Mouse (Mus musculus): ENCODE data around the gene Kcnt2. TPM values are rescaled to one million over a fixed set of nuclear protein-coding genes. Genes with fewer than 3 reads are reported as not detected.

Gene Kcnt2
- polyA plus RNA-seq, 1 experiment: not detected

GRCm38 (mm10) chr1:140422954-140423353, 177.0 kb downstream of the Kcnt2 start:
- TF ChIP-seq POLR2A (IDR thresholded peaks at IDR 0.05; ENCODE audit: borderline replicate concordance, low read depth, low read length) (no peak), CTCF (IDR thresholded peaks at IDR 0.05; ENCODE audit: low read depth, low read length) (no peak)
- Histone ChIP-seq H3K4me3 (ENCODE audit: insufficient read depth, low read length) (no peak overlapping the region), H3K27ac (ENCODE audit: insufficient read depth, low read depth, low read length) (no peak overlapping the region), H3K4me1 (ENCODE audit: control insufficient read depth, insufficient read depth, low read length) (no peaks in the 10 kb centered on the region)

DNA sequence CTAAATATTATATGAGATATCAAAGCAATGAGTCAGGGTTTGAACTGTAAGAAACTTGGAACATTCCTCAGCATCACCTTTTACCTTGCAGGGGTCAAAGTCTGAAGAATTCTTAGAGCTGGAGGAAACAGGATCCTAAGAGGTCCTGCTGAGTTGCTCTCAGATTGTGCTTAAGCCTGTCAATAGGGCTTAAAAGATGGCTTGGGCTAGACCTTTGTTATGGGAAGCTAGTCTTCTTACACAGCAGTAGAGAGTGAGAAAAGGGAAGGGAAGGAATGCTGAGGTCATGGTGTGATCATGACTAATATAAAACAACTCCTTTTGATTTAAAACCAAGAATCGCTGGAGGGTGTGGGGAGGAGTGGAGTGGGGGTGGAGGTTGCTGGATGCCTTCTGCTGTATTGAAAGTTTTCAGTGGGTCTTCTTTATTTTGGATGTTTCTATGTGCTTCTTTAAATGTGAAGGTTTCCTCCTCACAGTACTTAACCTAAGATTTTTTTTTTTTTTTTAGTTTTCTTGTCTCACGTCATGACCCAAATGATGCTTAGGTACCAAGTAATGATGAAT, 183.4 kb downstream of the Kcnt2 start:
- TF ChIP-seq CTCF (IDR thresholded peaks at IDR 0.05; ENCODE audit: low read depth, low read length): no peak
- no peaks in the 10 kb centered on the region for H3K4me1 ChIP-seq (ENCODE audit: control insufficient read depth, insufficient read depth, low read length)
- no peak overlapping the region for H3K27ac ChIP-seq (ENCODE audit: insufficient read depth, low read depth, low read length)
- no peak overlapping the region for H3K4me3 ChIP-seq (ENCODE audit: insufficient read depth, low read length)

GRCm38 (mm10) chr1:140432039-140432438, 186.1 kb downstream of the Kcnt2 start:
- H3K4me1 ChIP-seq (ENCODE audit: control insufficient read depth, insufficient read depth, low read length): no peaks in the 10 kb centered on the region

DNA sequence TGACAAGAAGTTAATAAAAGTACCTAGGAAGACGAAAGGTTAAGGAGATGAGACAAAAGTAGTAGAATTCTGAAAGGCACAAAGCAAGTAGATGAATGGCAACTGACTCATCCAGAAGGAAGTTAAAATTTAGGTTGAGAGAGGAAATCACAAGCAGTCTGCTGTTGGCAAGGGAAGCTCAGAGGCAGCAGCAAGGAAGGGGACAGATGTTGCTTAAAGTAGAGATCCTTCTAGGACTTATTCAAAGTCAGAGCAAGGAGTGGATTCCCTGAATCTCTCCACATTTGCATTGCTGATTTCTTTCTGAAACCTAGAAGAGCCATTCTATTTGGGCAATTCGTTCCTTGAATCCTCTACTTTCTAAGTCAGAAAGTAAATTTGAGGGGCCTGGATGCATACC, 188.8 kb downstream of the Kcnt2 start:
- Histone ChIP-seq H3K27ac (ENCODE audit: insufficient read depth, low read depth, low read length) (no peak overlapping the region), H3K4me1 (ENCODE audit: control insufficient read depth, insufficient read depth, low read length) (no peaks in the 10 kb centered on the region), H3K4me3 (ENCODE audit: insufficient read depth, low read length) (no peak overlapping the region)
- no peak for TF ChIP-seq POLR2A (IDR thresholded peaks at IDR 0.05; ENCODE audit: borderline replicate concordance, low read depth, low read length)
- no peak for TF ChIP-seq CTCF (IDR thresholded peaks at IDR 0.05; ENCODE audit: low read depth, low read length)

More at GRCm38 (mm10) chr1:140432039-140432438, 186.1 kb downstream of the Kcnt2 start:
- TF ChIP-seq CTCF (IDR thresholded peaks at IDR 0.05; ENCODE audit: low read depth, low read length) (no peak), POLR2A (IDR thresholded peaks at IDR 0.05; ENCODE audit: borderline replicate concordance, low read depth, low read length) (no peak)
- Histone ChIP-seq H3K27ac (ENCODE audit: insufficient read depth, low read depth, low read length) (no peak overlapping the region), H3K4me3 (ENCODE audit: insufficient read depth, low read length) (no peak overlapping the region)

DNA sequence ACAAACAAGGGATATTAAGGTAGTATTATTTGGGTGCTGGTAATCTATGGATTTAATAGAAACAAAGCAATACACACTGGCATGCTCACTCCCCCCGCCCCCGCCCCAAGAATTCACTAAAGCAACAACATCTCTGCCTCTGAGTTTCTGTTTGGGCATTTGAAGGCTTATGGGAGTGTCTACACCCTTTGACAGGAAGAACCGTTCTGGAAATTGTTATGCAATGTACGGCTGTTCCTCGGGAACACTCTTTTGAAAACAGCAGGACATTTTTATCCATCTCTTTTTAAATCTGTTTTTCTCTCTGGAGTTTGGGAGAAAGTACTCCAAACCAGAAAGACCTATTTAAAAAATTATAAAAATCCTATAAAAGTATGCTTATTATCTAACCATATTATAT, 192.2 kb downstream of the Kcnt2 start:
- no peak overlapping the region for H3K27ac ChIP-seq (ENCODE audit: insufficient read depth, low read depth, low read length)
- no peaks in the 10 kb centered on the region for H3K4me1 ChIP-seq (ENCODE audit: control insufficient read depth, insufficient read depth, low read length)
- no peak overlapping the region for H3K4me3 ChIP-seq (ENCODE audit: insufficient read depth, low read length)
- TF ChIP-seq CTCF (IDR thresholded peaks at IDR 0.05; ENCODE audit: low read depth, low read length) (no peak), POLR2A (IDR thresholded peaks at IDR 0.05; ENCODE audit: borderline replicate concordance, low read depth, low read length) (no peak)

GRCm38 (mm10) chr1:140443904-140444303, 197.9 kb downstream of the Kcnt2 start:
- H3K4me3 ChIP-seq (ENCODE audit: insufficient read depth, low read length): no peak overlapping the region
- no peak overlapping the region for H3K27ac ChIP-seq (ENCODE audit: insufficient read depth, low read depth, low read length)
- TF ChIP-seq CTCF (IDR thresholded peaks at IDR 0.05; ENCODE audit: low read depth, low read length): no peak
- TF ChIP-seq POLR2A (IDR thresholded peaks at IDR 0.05; ENCODE audit: borderline replicate concordance, low read depth, low read length): no peak
- no peaks in the 10 kb centered on the region for H3K4me1 ChIP-seq (ENCODE audit: control insufficient read depth, insufficient read depth, low read length)

DNA sequence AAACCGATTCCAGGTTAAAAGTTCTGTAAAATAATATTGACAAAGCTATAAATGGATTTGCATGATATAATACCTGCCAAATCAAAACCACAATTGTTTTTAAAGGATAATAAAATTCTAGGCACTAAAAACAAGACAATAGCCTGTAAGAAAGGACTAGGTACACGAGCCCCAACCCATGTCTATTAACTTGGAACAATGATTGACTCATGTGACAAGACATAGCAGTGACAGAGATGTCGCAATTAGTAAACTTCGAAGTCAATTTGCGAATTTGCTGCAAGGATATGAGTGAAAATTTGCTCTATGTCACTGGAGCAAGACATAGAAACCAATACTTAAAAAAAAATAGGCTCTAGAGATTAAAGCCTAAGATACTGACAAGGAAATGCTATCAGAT, 198.4 kb downstream of the Kcnt2 start:
- Histone ChIP-seq H3K4me1 (ENCODE audit: control insufficient read depth, insufficient read depth, low read length) (no peaks in the 10 kb centered on the region), H3K27ac (ENCODE audit: insufficient read depth, low read depth, low read length) (no peak overlapping the region), H3K4me3 (ENCODE audit: insufficient read depth, low read length) (no peak overlapping the region)
- TF ChIP-seq POLR2A (IDR thresholded peaks at IDR 0.05; ENCODE audit: borderline replicate concordance, low read depth, low read length) (no peak), CTCF (IDR thresholded peaks at IDR 0.05; ENCODE audit: low read depth, low read length) (no peak)

- H3K4me1 ChIP-seq (ENCODE audit: control insufficient read depth, insufficient read depth, low read length): no peaks in the 10 kb centered on the region
- no peak overlapping the region for H3K4me3 ChIP-seq (ENCODE audit: insufficient read depth, low read length)
- TF ChIP-seq CTCF (IDR thresholded peaks at IDR 0.05; ENCODE audit: low read depth, low read length) (no peak), POLR2A (IDR thresholded peaks at IDR 0.05; ENCODE audit: borderline replicate concordance, low read depth, low read length) (no peak)
- H3K27ac ChIP-seq (ENCODE audit: insufficient read depth, low read depth, low read length): no peak overlapping the region
Measured at GRCm38 (mm10) chr1:140451461-140451860, 205.5 kb downstream of the Kcnt2 start.

GRCm38 (mm10) chr1:140451924-140452323, 206.0 kb downstream of the Kcnt2 start:
- Histone ChIP-seq H3K4me3 (ENCODE audit: insufficient read depth, low read length) (no peak overlapping the region), H3K4me1 (ENCODE audit: control insufficient read depth, insufficient read depth, low read length) (no peaks in the 10 kb centered on the region), H3K27ac (ENCODE audit: insufficient read depth, low read depth, low read length) (no peak overlapping the region)
- no peak for TF ChIP-seq POLR2A (IDR thresholded peaks at IDR 0.05; ENCODE audit: borderline replicate concordance, low read depth, low read length)
- TF ChIP-seq CTCF (IDR thresholded peaks at IDR 0.05; ENCODE audit: low read depth, low read length): no peak

DNA sequence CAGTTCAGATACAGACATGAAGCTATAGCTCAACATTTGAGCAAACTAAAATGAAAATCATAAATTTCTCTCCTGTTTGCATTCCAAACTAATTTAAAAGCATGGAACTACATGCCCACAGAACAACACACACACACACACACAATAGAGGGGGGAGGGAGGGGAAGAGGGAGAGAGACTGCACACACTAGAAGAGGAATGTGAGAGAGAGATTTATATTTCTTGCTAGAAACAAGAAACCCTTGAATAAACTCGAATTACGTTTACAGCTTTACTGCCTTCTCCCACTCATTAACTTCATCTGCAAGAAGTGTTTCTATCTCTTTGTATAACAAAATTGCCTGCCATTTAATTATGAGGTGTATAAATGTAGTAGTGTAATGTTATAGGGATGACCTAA, 209.9 kb downstream of the Kcnt2 start:
- H3K4me3 ChIP-seq (ENCODE audit: insufficient read depth, low read length): no peak overlapping the region
- no peaks in the 10 kb centered on the region for H3K4me1 ChIP-seq (ENCODE audit: control insufficient read depth, insufficient read depth, low read length)
- TF ChIP-seq POLR2A (IDR thresholded peaks at IDR 0.05; ENCODE audit: borderline replicate concordance, low read depth, low read length) (no peak), CTCF (IDR thresholded peaks at IDR 0.05; ENCODE audit: low read depth, low read length) (no peak)
- H3K27ac ChIP-seq (ENCODE audit: insufficient read depth, low read depth, low read length): no peak overlapping the region

DNA sequence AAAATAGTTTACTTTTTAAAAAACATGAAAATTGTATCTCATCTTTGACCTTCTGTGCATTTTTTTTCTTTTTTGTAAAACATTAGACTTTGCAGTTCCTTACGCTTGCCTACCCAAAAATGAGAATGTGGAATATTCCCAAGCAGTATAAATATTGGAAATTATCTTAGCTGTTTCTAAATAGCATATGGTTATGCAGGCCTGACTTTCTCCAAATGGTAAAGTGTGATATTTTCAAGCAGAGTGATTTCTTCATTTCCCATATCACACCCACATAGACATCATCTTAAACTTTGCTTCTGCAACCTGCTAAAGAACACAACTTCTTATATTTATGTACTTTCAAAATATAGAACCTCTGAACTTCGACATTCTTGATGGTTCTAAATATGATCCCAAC, 210.9 kb downstream of the Kcnt2 start:
- Histone ChIP-seq H3K27ac (ENCODE audit: insufficient read depth, low read depth, low read length) (no peak overlapping the region), H3K4me1 (ENCODE audit: control insufficient read depth, insufficient read depth, low read length) (no peaks in the 10 kb centered on the region), H3K4me3 (ENCODE audit: insufficient read depth, low read length) (no peak overlapping the region)
- TF ChIP-seq POLR2A (IDR thresholded peaks at IDR 0.05; ENCODE audit: borderline replicate concordance, low read depth, low read length): no peak
- no peak for TF ChIP-seq CTCF (IDR thresholded peaks at IDR 0.05; ENCODE audit: low read depth, low read length)

Measured in bone marrow macrophage, adult 2 months (primary cell).